Mouse (Mus musculus): ENCODE results near the gene Rps21. TPM values are rescaled to one million over a fixed set of nuclear protein-coding genes. Genes with fewer than 3 reads are reported as not detected.
A peak's percentile ranks its signal among the peaks of the same experiment; 100 is the strongest.

Gene Rps21
- polyA plus RNA-seq, 1 experiment from 2014 or later, result 393 TPM

GRCm38 (mm10) chr2:180220165-180220564 is 37.0 kb upstream of the Rps21 start:
- Histone ChIP-seq H3K4me2 (replicated peaks) (no peak overlapping the region), H3K9ac (replicated peaks) (no peak overlapping the region), H3K27ac (replicated peaks) (no peak overlapping the region), H3K36me3 (no peaks in the 10 kb centered on the region), H3K4me3 (no peak overlapping the region), H3K4me1 (peaks cover 21% of the 10 kb centered on the region), H3K9me3 (no peaks in the 10 kb centered on the region), H3K27me3 (peaks cover 30% of the 10 kb centered on the region)
- WGBS, result 74% methylated on average over 9 of the region's 9 CpGs
- no peak for ATAC-seq (ENCODE audit: low FRiP score, low read depth)

DNA sequence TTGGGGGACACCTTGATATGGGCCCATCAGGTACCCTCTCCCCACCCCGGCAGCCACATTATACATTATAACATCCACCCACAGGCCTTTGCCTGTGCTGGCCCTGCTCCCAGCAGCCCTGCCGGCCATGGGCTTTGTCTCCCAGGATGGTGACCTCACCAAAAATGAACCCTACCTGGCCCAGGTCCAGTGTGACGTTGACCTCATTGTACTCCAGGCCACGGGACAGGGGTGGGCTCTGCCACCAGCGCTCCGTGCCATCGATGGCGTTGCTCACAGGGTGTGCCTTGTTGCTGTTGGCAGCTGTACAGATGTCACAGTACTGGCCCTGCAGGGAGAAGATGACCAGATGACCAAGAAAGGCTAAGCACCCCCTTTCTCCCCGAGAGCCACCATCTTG is 36.1 kb upstream of the Rps21 start:
- WGBS, result 95% methylated on average over 9 of the region's 9 CpGs
- Histone ChIP-seq H3K4me1 (peaks cover 28% of the 10 kb centered on the region), H3K36me3 (no peaks in the 10 kb centered on the region), H3K9me3 (no peaks in the 10 kb centered on the region), H3K4me3 (no peak overlapping the region), H3K27me3 (peaks cover 39% of the 10 kb centered on the region), H3K4me2 (replicated peaks) (no peak overlapping the region), H3K9ac (replicated peaks) (no peak overlapping the region), H3K27ac (replicated peaks) (no peak overlapping the region)
- ATAC-seq (ENCODE audit: low FRiP score, low read depth), result no peak

DNA sequence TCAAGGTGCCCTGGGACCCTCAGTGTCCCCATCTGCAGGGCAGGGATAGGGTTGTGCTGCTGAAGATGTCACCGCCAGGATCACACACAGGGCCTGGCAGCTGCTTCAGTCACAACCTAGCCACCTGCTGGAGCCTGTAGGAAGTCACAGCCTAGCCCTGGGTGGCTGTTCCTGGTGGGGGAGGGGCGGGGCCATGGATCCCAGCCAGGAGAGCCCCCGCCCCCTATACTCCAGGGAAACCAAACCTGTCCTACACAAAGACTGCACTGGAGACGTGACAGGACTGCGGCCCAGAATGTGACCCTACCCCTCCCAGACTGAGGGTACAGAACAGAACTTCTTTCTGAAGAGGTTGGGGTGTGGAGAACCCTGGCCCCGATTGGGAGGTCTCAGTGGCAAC is 34.9 kb upstream of the Rps21 start:
- peaks cover 51% of the 10 kb centered on the region for H3K27me3 ChIP-seq
- 16% methylated on average over 6 of the region's 6 CpGs for WGBS
- H3K9me3 ChIP-seq, result no peaks in the 10 kb centered on the region
- no peaks in the 10 kb centered on the region for H3K36me3 ChIP-seq
- H3K4me2 ChIP-seq (replicated peaks), result no peak overlapping the region
- ATAC-seq (ENCODE audit: low FRiP score, low read depth), result no peak
- H3K9ac ChIP-seq (replicated peaks), result no peak overlapping the region
- no peak overlapping the region for H3K4me3 ChIP-seq
- H3K27ac ChIP-seq (replicated peaks), result no peak overlapping the region
- H3K4me1 ChIP-seq, result peaks cover 35% of the 10 kb centered on the region

- Histone ChIP-seq H3K9ac (replicated peaks) (no peak overlapping the region; the same call in 1 of the 2 replicates), H3K27me3 (peaks cover 65% of the 10 kb centered on the region), H3K4me3 (peak overlapping the region; percentile 60), H3K27ac (replicated peaks) (no peak overlapping the region), H3K36me3 (no peaks in the 10 kb centered on the region), H3K4me2 (replicated peaks) (peak overlapping the region; percentile 100), H3K4me1 (peaks cover 50% of the 10 kb centered on the region), H3K9me3 (no peaks in the 10 kb centered on the region)
- WGBS, result 1% methylated on average over 13 of the region's 13 CpGs
- no peak for ATAC-seq (ENCODE audit: low FRiP score, low read depth)
Measured at GRCm38 (mm10) chr2:180224647-180225043, 32.5 kb upstream of the Rps21 start.

GRCm38 (mm10) chr2:180225044-180225761 is 32.0 kb upstream of the Rps21 start:
- H3K27me3 ChIP-seq, result peaks cover 65% of the 10 kb centered on the region

GRCm38 (mm10) chr2:180225762-180226378 is 31.3 kb upstream of the Rps21 start, which contains the start of gene Lama5:
TSS of gene Lama5 (minus strand) at chr2:180225859.
- H3K27me3 ChIP-seq, result peaks cover 65% of the 10 kb centered on the region
- H3K9me3 ChIP-seq, result no peaks in the 10 kb centered on the region
- ATAC-seq (ENCODE audit: low FRiP score, low read depth), result peak; percentile 73
- H3K9ac ChIP-seq (replicated peaks), result peak within 1 kb of the TSS; percentile 63
- H3K36me3 ChIP-seq, result no peaks in the 10 kb centered on the region
- under 1% methylated on average over 36 of the region's 37 CpGs for WGBS
- H3K4me3 ChIP-seq, result peak within 1 kb of the TSS; percentile 60
- H3K27ac ChIP-seq (replicated peaks), result no peak within 1 kb of the TSS
- peak within 1 kb of the TSS; percentile 100 for H3K4me2 ChIP-seq (replicated peaks)
- peaks cover 47% of the 10 kb centered on the region for H3K4me1 ChIP-seq

More at GRCm38 (mm10) chr2:180225044-180225761, 32.0 kb upstream of the Rps21 start:
- H3K4me1 ChIP-seq, result peaks cover 49% of the 10 kb centered on the region
- peak overlapping the region; percentile 63 for H3K9ac ChIP-seq (replicated peaks)
- WGBS, result 0% methylated on average over 54 of the region's 55 CpGs
- no peak overlapping the region for H3K27ac ChIP-seq (replicated peaks)
- peak; percentile 36 for ATAC-seq (ENCODE audit: low FRiP score, low read depth)
- no peaks in the 10 kb centered on the region for H3K36me3 ChIP-seq
- no peaks in the 10 kb centered on the region for H3K9me3 ChIP-seq
- H3K4me3 ChIP-seq, result peak overlapping the region; percentile 60
- H3K4me2 ChIP-seq (replicated peaks), result peak overlapping the region; percentile 100

DNA sequence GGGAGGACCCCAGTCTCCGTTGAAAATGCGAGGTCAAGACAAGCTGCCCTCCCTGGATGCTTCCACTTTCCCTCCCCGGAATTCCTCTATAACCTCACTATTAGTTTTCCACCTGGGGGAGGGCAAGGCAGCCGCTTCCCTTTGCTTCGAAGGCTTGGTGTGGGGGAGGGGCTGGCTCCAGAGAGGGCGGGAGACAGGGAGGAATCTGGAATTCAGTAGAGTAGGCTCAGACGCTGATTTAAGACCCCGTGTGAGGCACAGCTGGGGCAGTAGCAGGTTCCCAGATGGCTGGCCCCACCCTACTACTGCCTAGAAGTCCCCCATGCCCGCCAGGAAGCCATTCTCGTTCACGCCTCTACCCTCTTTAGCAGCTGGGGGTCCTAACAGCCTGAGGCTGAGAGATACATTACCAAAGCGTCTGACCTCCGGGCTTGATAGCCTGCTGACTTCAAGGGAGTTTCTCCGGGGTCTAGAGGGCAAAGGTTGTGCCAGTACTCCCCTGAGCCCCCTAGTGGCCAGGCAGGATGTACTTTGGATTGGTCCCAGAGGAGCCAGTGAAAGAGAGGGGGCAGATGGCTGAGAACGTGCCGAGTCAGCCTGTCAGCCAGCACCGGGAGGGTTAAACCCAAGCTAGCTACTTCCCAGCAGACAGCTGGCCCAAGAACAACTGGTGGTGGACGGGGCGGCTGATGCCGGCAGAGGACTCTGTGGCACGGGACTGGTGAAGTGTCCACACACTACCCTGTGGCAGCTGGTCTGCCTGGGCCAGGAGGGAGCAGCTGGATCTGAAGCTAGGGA is 29.7 kb upstream of the Rps21 start:
- Histone ChIP-seq H3K4me2 (replicated peaks) (peak overlapping the region; percentile 38), H3K9ac (replicated peaks) (no peak overlapping the region), H3K4me3 (no peak overlapping the region), H3K36me3 (no peaks in the 10 kb centered on the region), H3K9me3 (no peaks in the 10 kb centered on the region), H3K27ac (replicated peaks) (no peak overlapping the region), H3K4me1 (peaks cover 40% of the 10 kb centered on the region), H3K27me3 (peaks cover 61% of the 10 kb centered on the region)
- WGBS, result under 1% methylated on average over 21 of the region's 21 CpGs
- peak; percentile 55 for ATAC-seq (ENCODE audit: low FRiP score, low read depth)

DNA sequence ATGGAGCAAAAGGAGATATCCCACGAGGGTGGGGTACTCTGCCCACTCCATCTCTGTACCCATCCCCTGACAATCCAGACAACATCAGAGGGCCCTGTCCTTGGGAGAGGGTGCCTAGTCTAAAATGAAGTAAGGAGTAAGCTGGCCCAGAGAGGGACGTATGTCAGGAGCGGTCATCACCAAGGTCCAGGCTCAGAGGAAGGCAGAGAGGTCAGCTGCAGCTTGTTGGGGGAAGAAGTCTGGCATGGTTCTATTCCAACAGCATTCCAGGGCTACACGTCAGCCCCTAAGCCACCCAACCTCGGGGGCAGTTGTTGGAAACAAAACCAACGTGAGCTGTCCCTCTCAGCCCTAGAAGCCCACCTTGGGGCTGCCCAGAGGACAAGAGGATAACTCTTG is 29.1 kb upstream of the Rps21 start:
- ATAC-seq (ENCODE audit: low FRiP score, low read depth), result no peak
- Histone ChIP-seq H3K4me3 (no peak overlapping the region), H3K36me3 (no peaks in the 10 kb centered on the region), H3K27ac (replicated peaks) (no peak overlapping the region), H3K4me1 (peaks cover 37% of the 10 kb centered on the region), H3K4me2 (replicated peaks) (peak overlapping the region; percentile 38), H3K9me3 (no peaks in the 10 kb centered on the region), H3K9ac (replicated peaks) (no peak overlapping the region), H3K27me3 (peaks cover 55% of the 10 kb centered on the region)
- 58% methylated on average over 6 of the region's 6 CpGs for WGBS

DNA sequence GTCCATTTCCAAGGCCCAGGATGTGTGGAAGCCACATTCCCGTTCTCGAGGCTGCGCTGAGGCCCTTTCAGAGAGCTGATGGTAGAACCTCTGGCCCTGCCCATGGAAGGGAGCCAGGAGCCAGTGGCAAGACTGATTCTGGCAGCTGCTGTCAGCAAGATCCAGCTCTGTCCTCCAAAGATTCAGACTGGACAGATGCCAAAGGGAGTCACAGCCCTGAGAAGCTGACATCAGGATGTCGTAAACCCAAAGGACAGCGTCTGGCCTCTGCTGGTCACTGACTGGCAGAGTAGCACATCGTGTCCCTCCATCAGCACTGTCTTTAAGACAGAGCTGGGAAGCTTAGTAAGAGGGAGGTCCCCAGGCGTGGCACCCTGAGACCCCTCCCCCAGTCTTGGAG is 28.6 kb upstream of the Rps21 start:
- peaks cover 37% of the 10 kb centered on the region for H3K4me1 ChIP-seq
- H3K27ac ChIP-seq (replicated peaks), result no peak overlapping the region
- H3K4me2 ChIP-seq (replicated peaks), result no peak overlapping the region
- H3K9me3 ChIP-seq, result no peaks in the 10 kb centered on the region
- H3K4me3 ChIP-seq, result no peak overlapping the region
- H3K9ac ChIP-seq (replicated peaks), result no peak overlapping the region; the same call in 1 of the 2 replicates
- no peaks in the 10 kb centered on the region for H3K36me3 ChIP-seq
- WGBS, result 73% methylated on average over 7 of the region's 7 CpGs
- H3K27me3 ChIP-seq, result peaks cover 50% of the 10 kb centered on the region
- ATAC-seq (ENCODE audit: low FRiP score, low read depth), result no peak

GRCm38 (mm10) chr2:180229129-180229528 is 28.0 kb upstream of the Rps21 start:
- Histone ChIP-seq H3K4me2 (replicated peaks) (no peak overlapping the region), H3K9ac (replicated peaks) (no peak overlapping the region), H3K36me3 (no peaks in the 10 kb centered on the region), H3K4me1 (peaks cover 37% of the 10 kb centered on the region), H3K27ac (replicated peaks) (no peak overlapping the region), H3K4me3 (no peak overlapping the region), H3K9me3 (no peaks in the 10 kb centered on the region), H3K27me3 (peaks cover 45% of the 10 kb centered on the region)
- ATAC-seq (ENCODE audit: low FRiP score, low read depth), result no peak
- 80% methylated on average over 3 of the region's 3 CpGs for WGBS

GRCm38 (mm10) chr2:180230482-180230881 is 26.7 kb upstream of the Rps21 start:
- no peaks in the 10 kb centered on the region for H3K36me3 ChIP-seq
- H3K9me3 ChIP-seq, result no peaks in the 10 kb centered on the region
- no peak overlapping the region for H3K27ac ChIP-seq (replicated peaks)
- 53% methylated on average over 4 of the region's 4 CpGs for WGBS
- no peak for ATAC-seq (ENCODE audit: low FRiP score, low read depth)
- H3K4me3 ChIP-seq, result no peak overlapping the region
- peaks cover 31% of the 10 kb centered on the region for H3K27me3 ChIP-seq
- no peak overlapping the region for H3K9ac ChIP-seq (replicated peaks)
- H3K4me2 ChIP-seq (replicated peaks), result no peak overlapping the region
- peaks cover 33% of the 10 kb centered on the region for H3K4me1 ChIP-seq
